Mouse (Mus musculus) megakaryocyte, embryonic 14.5 days (primary cell): ENCODE data around the gene Fam180a. TPM values are rescaled to one million over a fixed set of nuclear protein-coding genes. Genes with fewer than 3 reads are reported as not detected.

Experiments
- H3K27me3 ChIP-seq: replicated peaks from 2 replicates; pipeline ENCODE3; 2012; ENCODE audit warnings: inconsistent platforms
- H3K36me3 ChIP-seq: replicated peaks from 2 replicates; pipeline ENCODE3; 2012; ENCODE audit warnings: low read length, inconsistent platforms, mixed read lengths
- H3K4me1 ChIP-seq: 2 replicates; pipeline ENCODE4 v1.6.1; 2012; ENCODE audit warnings: inconsistent platforms
- H3K4me3 ChIP-seq: replicated peaks from 2 replicates; pipeline ENCODE3; 2012; ENCODE audit warnings: moderate library complexity, mild to moderate bottlenecking, inconsistent platforms
- H3K9me3 ChIP-seq: 2 replicates; pipeline ENCODE4 v1.6.1; 2012; ENCODE audit warnings: inconsistent platforms
- FLI1 ChIP-seq: IDR thresholded peaks from 2 replicates; pipeline ENCODE4 v1.6.1; 2012; ENCODE audit warnings: low read length, inconsistent platforms, mixed read lengths
- GATA1 ChIP-seq: IDR thresholded peaks from 3 replicates; pipeline ENCODE4 v1.6.1; 2012; ENCODE audit warnings: mixed read lengths, low read length, inconsistent platforms, borderline replicate concordance
- polyA plus RNA-seq: library from polyadenylated mRNA; stranded (reverse); fragments of >175 nt; gene quantifications from 2 replicates; pipeline ENCODE4 v1.2.3, GENCODE M21; 2012; ENCODE audit warnings: low replicate concordance; ENCODE audit not compliant: insufficient read depth

Fam180a gene
- polyA plus RNA-seq, 1 experiment: not detected

DNA sequence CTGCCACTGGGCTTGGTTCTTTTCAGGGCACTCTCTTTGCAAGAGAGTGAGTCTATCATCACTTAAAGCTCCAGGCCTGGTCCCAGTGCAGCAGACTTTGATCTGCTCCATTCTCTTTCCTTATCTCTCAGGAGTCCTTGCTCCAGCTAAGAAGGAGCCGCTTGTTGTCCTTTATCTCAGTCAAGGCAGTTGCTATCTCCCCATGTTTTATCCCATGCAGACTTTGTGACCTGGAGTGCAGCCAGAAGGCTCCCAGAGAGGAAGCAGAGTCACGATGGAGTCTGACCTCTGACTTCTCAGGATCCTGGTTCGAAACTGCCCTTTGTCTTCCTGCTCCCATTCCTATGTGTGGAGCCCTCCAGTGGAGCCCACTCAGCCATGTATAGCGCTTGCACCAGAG, 4.8 kb downstream of the Fam180a start:
- H3K4me3 ChIP-seq: no peak overlapping the region
- H3K36me3 ChIP-seq: no peaks in the 10 kb centered on the region
- peaks cover 50% of the 10 kb centered on the region for H3K27me3 ChIP-seq
- no peaks in the 10 kb centered on the region for H3K9me3 ChIP-seq
- peaks cover 18% of the 10 kb centered on the region for H3K4me1 ChIP-seq
- TF ChIP-seq FLI1 (no peak), GATA1 (no peak)

DNA sequence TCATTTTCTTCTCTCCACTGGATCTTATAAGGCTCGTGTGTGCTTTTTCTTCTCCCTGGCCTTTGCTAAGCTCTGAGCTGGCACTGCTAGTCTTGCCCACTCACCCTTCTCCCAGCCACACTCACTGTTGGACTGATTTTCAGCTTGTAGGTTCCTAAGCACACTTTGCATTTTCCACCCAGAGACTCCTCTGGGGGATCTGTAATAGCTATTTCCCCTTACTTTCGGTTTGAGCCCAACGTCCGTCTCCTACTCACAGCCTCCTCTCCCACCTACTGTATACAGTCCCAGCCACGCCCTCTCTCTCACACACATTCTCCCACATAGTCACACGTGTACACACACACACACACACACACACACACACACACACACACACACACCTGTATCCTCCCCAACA, 6.1 kb downstream of the Fam180a start:
- no peak for TF ChIP-seq GATA1
- TF ChIP-seq FLI1: no peak
- Histone ChIP-seq H3K4me3 (no peak overlapping the region), H3K27me3 (peaks cover 48% of the 10 kb centered on the region), H3K36me3 (no peaks in the 10 kb centered on the region), H3K4me1 (peaks cover 14% of the 10 kb centered on the region), H3K9me3 (no peaks in the 10 kb centered on the region)

DNA sequence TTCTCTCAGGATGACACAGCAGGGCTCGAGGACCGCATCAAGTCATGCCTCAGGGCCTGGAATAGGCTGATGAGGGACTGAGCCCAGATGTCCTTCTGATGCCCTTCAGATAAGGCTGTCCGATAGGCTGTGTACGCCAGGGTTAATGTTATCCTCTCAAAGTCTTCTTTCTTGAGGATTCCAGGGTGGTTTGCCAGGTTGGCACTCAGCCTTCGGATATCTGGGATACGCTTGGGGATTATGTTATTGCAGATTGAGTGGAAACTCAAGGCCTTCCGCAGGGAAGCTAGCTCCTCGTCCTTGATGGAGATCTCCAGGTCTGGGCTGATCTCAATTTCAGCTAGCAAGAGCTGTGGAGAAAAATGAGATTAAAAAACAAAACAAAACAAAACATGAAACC, 12.4 kb downstream of the Fam180a start:
- H3K36me3 ChIP-seq: no peaks in the 10 kb centered on the region
- H3K4me3 ChIP-seq: no peak overlapping the region
- TF ChIP-seq GATA1: no peak
- no peak for TF ChIP-seq FLI1
- H3K9me3 ChIP-seq: no peaks in the 10 kb centered on the region
- H3K4me1 ChIP-seq: 0 out of 2 replicates have a peak, but pooled peaks cover 10% of the 10 kb centered on the region
- peaks cover 42% of the 10 kb centered on the region for H3K27me3 ChIP-seq

DNA sequence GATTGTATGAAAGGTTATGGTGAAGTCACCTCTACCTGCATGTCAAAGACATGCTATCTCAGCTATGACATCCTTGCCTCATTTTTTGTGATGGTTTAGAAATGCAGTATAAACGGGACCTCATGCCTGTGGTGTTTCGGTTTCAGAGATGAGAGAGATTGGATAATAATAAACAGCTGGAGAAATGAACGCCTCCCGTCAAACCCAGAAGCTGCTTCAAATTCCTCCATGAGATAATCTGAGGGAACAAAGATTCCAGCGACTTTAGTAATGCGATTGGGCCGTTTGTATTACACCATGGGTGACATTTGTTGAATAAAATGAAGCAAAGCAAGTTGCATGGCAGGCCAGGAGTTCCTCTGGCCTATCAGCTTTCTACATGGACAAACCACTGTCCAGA, 16.5 kb downstream of the Fam180a start:
- Histone ChIP-seq H3K4me3 (no peak overlapping the region), H3K27me3 (peaks cover 28% of the 10 kb centered on the region), H3K9me3 (no peaks in the 10 kb centered on the region), H3K36me3 (no peaks in the 10 kb centered on the region), H3K4me1 (0 out of 2 replicates have a peak, but pooled peaks cover 13% of the 10 kb centered on the region)
- no peak for TF ChIP-seq FLI1
- TF ChIP-seq GATA1: no peak

DNA sequence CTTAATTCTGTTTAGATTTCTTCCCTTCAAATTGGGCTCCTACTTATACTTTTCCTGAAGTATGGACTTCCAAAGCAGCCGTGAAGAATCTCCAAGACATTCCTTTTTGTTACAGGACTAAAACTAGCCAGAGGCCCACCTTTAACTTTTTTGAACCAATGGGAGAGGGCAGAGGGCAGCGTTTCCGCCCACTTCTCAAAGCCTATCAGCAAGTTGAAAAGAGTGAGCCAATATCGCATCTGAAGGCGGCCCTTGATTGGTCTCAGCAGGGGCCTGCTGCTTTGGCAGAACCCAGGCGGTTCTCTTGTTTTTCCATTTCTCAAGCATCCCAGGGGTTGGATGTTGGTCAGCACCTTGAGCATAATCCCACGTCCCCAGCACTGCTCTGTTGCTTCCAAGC, 17.9 kb downstream of the Fam180a start, which contains the start of gene Slc13a4:
TSS of gene Slc13a4 (minus strand) at position 95 of the 400 bp plus-strand sequence.
- TF ChIP-seq GATA1 (no peak), FLI1 (no peak)
- Histone ChIP-seq H3K27me3 (peaks cover 30% of the 10 kb centered on the region), H3K9me3 (no peaks in the 10 kb centered on the region), H3K36me3 (no peaks in the 10 kb centered on the region), H3K4me3 (no peak within 1 kb of the TSS), H3K4me1 (0 out of 2 replicates have a peak, but pooled peaks cover 10% of the 10 kb centered on the region)

DNA sequence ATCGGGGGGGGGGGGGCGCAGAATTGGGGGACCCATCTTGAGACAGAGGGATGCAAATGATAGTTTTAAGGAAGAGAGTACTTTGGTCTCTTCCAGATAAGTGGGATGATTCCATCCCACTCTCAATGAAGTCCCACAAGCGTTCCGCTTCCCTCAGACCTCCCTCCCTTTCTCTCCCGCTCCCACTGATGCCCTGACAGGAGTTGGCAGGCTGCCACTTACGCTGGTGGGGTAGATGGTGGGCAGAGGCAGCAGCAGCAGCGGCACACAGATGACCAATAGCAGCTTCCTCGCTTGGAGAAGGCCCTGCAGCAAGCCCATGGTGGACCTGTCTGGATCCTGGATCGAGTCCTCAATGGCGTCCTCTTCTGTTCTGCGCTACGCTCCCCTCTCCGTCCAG, 18.8 kb downstream of the Fam180a start:
- no peak overlapping the region for H3K4me3 ChIP-seq
- TF ChIP-seq GATA1 (no peak), FLI1 (no peak)

DNA sequence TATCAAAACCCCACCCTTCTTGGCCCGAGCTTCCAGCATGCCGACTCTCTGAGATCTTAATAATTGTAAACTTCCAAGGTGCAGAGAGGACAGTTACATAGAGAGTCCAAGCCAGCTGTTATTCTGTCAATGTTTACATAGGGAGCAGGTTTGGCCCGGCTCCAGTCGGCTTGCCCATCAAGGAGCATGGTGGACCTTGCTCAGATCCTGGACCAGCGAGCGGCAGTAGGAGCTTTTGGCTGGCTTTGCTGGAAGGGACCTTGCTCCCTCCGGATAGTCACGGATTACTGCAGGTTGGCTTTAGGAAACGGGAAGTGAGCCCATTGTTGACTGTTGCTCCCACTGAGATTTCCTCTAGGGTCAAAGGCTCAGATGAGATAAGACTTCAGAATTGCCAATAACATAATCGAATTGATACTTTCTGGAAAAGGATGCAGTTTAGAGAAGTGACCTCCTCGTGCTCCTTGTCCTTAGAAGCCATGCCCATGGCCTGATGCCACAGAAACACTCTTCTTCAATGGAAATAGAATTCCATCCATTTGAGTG, 22.5 kb downstream of the Fam180a start:
- H3K4me3 ChIP-seq: no peak overlapping the region
- H3K27me3 ChIP-seq: peaks cover 27% of the 10 kb centered on the region
- H3K9me3 ChIP-seq: no peaks in the 10 kb centered on the region
- TF ChIP-seq FLI1 (no peak), GATA1 (no peak)
- no peaks in the 10 kb centered on the region for H3K36me3 ChIP-seq
- H3K4me1 ChIP-seq: peaks cover 8% of the 10 kb centered on the region; the same call in 1 of the 2 replicates

More for the DNA sequence above, 18.8 kb downstream of the Fam180a start:
- peaks cover 30% of the 10 kb centered on the region for H3K27me3 ChIP-seq
- H3K9me3 ChIP-seq: no peaks in the 10 kb centered on the region
- H3K4me1 ChIP-seq: 0 out of 2 replicates have a peak, but pooled peaks cover 10% of the 10 kb centered on the region
- no peaks in the 10 kb centered on the region for H3K36me3 ChIP-seq

DNA sequence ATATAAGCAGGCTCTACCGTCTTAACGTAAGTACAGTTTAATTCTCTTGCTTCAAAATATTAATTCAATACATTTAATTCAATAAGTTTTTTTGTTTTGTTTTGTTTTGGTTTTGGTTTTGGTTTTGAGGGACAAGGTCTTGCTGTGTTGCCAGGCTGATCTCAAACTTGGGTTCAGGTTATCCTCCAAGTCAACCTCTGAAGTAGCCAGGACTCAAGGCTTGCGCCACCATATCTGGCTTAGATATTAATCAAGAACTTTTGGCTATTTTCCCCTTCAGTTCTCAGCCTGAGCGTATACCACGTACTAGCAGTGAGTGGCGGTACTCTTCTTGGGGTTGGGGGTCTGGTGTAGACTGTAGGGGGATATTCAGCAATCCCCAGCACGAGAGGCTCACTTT, 23.4 kb downstream of the Fam180a start:
- Histone ChIP-seq H3K4me3 (no peak overlapping the region), H3K4me1 (peaks cover 8% of the 10 kb centered on the region; the same call in 1 of the 2 replicates), H3K27me3 (peaks cover 25% of the 10 kb centered on the region), H3K36me3 (no peaks in the 10 kb centered on the region), H3K9me3 (no peaks in the 10 kb centered on the region)
- TF ChIP-seq FLI1 (no peak), GATA1 (no peak)

DNA sequence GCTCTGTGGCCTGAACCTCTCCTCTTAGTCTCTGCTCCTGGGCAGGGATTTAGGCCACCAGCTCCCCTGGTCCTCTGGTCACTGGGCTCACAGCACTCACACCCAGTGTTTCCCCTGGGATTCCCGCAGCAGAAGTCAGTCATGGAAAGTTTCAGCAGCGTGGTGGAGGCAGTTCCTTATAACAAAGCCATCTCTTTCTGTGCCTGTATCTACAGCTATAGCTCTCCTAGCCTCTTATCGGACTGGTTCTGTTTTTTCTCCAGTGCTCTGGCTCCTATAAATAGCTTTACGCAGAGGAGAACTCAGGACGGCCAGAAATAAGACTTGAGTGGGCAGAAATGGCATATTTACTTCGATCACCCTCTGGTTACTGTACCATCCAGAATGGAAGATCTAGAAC, 27.6 kb downstream of the Fam180a start:
- Histone ChIP-seq H3K27me3 (peaks cover 25% of the 10 kb centered on the region), H3K9me3 (no peaks in the 10 kb centered on the region), H3K4me3 (no peak overlapping the region), H3K36me3 (no peaks in the 10 kb centered on the region), H3K4me1 (peaks cover 12% of the 10 kb centered on the region)
- TF ChIP-seq GATA1: no peak
- no peak for TF ChIP-seq FLI1

DNA sequence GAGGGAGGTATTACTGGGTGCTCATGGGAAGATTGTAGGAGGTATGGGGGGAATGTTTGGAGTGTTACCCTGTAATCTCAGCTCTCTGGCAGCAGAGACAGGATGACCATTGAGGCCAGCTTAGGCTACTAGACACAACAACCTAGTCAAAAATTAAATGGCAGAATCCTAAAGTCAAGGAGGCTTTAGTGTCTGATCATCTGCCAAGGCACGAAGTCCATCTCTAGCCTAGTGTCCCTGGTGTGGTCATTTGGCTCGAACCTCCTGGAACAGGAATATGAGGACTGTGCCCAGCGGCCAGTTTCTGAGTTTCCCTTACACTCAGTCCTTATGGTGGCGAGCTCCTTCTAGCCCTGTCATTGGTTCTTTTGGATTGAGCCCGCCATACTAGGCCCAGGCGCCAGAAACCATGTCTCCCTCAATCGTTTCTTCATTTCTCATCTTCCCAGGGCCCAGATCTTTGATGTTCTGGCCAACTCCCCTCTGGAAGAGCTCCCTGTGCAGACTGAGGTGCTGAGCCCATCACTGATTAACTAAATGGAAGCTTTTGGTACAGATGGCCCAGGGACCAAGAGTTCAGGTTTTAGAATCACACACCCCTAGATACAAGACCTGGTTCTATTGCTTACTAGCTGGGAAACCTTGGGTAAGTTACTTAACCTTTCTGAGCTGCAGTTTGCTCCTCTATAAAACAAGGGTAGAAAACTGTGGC, 28.3 kb downstream of the Fam180a start:
- H3K9me3 ChIP-seq: no peaks in the 10 kb centered on the region
- no peak overlapping the region for H3K4me3 ChIP-seq
- H3K27me3 ChIP-seq: peaks cover 23% of the 10 kb centered on the region
- TF ChIP-seq FLI1: no peak
- TF ChIP-seq GATA1: no peak
- H3K4me1 ChIP-seq: peaks cover 12% of the 10 kb centered on the region
- H3K36me3 ChIP-seq: no peaks in the 10 kb centered on the region
